Mouse (Mus musculus): ENCODE results near the gene Homez.

Gene Homez

DNA sequence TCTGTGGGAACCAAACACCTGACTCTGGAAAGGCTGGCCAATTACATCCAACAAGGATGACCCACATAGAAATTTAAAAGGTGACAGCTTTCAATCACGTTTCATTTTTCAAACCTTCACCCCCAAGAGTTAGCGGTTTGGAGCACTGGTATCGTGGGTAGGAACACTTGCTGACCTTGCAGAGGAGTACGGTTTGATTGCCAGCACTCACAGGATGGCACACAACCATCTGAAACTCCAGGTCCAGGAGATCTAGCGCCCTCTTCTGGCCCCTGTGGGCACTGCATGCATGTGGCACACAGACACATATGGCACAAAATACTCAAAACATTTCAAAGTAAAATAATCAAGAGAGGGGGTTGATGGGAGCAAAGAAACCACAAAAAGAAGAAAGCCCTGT lies 3.8 kb downstream of the Homez start:
- no peak for DNase-seq

DNA sequence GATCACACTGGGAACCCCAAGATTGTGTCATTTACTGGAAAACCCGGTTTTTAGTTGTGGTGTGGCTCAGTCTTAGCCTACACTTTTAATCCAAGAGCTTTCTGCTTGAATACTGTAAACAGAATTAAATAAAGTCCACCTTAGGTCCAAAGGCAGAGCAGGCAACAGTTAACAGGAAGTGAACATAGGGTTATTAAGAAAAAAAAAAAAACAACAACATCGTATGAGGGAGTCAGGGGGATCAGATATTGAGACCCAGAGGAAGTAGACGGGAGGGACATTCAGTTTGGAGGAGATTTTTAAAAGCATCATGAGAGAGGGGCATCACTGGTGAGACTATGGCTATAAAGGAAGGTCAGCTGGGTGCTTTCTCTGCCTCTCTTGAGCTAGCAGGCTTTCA lies 4.5 kb downstream of the Homez start:
- no peak for DNase-seq

DNA sequence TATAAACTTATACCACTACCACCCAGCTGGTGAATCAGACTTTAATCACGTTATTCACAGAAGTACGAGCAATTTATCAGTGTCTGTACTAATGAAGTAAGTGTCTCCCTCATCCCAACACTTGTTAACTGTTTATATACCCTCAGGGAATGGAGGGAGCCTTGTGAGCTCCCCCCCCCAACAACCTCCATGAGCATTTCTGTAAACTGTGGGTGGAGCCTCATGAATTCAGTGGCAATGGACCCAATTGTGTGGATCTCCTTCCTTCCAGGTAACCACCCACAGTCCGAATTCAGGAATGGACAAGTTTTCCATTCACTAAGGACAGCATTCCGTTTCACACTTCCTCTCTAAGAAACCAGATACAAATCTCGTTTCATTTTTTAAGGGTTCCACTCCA lies 5.1 kb downstream of the Homez start:
- no peak for DNase-seq

DNA sequence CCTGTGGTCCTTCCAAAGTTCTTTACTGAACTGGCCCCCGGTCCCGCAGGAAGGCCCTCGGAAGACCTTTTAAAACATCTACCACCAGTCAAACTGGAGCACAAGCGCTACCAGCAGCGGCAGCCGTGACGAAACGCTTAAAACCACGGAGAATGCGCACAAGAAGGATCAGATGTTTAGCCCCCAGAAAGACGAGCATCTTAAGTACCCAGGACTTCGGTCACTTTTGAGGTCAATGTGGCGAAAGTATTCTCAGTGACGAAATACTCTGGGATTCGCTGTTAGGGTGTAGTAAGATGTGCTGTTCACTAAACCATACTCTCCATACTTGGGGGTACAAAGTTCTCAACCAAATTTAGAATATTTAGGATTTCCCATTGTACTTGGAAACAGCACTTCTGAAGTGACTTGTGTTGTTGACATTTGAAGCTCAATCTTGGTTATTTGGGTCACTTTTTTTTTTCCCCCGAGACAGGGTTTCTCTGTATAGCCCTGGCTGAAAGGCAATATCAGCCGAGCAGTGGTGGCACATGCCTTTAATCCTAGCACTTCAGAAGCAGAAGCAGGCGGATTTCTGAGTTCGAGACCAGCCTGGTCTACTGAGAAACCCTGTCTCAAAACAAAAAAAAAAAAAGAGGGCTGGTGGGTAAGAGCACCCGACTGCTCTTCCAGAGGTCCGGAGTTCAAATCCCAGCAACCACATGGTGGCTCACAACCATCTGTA lies 6.3 kb downstream of the Homez start:
- DNase-seq, result no peak

DNA sequence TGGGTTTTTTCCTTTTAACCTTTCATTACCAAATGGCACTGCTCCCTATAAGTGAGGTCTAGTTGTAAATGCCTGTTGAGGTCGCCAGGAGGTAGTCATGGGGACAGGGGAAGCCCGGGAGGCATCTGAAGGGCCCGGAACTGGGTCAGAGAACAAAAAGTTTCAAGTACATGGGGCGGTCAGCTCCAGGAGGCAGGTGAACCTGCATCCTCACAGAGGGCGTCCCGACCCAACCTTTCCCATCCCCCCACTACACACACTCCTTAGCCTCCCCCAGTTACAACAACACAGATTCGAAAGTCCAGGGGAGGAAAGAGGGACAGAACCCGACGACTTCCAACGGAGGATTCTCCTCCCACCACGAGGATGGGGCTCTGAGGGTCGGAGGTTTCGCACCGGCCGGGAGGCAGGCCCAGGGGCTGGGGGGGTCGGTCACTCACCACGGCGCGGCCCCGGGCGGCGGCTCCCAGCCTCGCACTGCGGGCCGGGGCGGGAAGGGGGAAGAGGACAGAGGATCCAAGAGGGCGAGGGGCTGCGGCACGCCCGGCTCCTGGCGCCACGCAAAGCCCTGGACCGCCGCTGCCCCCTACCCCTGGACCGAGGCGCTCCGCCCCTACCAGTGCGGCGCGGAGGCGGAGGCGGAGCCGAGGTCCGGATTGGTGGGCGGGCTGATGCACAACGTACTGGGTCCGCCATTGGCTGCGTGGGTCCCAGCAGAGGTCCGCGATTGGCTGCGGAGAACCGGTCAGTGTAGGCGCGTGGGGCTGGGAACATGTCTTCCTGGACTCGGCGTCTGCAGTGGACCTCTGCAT lies 7.1 kb downstream of the Homez start:
- peak; percentile 76 to 78 for DNase-seq

DNA sequence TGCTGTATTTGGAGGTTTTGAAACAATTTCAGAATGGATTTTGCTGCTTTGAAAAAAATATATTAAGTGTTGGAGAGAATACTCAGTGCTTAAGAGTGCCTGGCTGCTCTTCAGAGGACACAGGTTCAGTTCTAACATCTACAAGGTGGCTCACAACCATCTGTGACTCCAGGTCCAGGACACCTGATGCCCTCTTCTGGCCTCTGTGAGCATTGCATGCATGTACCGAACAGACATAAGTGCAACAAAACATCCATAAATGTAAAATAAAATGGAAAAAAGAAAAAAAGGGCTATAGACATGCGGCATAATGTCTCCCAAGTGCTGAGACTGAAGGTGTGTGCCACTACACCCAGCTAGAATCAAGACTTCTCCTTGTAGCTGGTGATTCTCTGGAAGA lies 10.2 kb downstream of the Homez start:
- DNase-seq, result peak in 1 of 2 experiments; percentile 19

DNA sequence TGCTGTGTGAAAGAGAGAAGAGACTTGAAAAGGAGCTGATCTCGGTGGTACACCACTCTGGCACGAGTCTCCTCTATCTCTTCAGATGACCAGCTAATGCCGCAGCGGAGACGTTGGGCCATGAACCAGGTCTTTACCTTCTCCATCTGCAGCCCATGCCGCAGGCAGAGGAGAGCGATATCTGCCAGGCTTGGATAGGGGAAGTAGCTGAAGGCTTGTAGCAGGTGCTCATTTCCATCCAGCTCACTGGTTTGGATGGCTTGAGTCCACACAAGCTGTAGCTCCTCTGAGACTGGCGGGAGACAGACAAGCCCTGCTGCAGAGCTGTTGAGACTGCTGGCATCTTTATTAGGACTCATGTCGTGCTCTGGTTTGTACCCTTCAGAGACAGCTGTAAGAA lies 12.9 kb downstream of the Homez start:
- DNase-seq, result no peak

DNA sequence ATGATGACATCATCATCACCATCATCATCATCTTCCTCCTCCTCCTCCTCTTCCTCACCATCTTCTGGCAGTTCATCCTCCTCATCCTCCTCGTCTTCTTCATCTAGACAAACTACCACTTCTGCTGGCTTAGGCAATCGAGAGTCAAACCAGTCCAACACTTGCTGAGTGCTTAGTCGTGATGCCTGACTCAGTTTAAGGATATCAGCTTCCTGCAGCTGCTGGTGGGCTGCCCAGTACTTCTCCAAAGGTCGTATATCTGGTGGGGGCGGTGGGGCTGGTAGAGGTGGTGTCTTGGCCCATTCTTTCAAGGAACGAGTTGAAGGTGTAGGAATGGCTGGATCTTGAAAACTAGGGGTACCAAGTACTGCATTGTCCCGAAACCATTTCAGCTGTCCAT lies 14.1 kb downstream of the Homez start:
- no peak for DNase-seq

DNA sequence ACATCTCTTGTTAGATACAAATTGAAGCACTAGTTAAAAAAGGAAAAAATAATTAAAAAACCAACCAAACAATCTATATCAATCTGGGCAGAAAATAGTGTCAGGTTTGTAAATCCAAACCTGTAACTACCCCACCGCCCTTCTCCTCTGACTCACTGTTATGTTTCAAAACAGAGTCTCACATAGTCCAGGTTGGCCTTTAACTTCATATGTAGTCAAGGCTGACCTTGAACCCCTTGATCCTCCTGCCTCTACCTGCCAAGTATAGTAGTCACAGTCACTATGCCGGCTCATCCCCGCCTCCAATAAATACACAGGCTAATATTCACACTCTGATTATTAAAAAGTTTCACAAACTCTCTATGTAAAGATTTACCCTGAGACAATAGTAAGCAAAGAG lies 15.0 kb downstream of the Homez start:
- DNase-seq, result no peak

DNA sequence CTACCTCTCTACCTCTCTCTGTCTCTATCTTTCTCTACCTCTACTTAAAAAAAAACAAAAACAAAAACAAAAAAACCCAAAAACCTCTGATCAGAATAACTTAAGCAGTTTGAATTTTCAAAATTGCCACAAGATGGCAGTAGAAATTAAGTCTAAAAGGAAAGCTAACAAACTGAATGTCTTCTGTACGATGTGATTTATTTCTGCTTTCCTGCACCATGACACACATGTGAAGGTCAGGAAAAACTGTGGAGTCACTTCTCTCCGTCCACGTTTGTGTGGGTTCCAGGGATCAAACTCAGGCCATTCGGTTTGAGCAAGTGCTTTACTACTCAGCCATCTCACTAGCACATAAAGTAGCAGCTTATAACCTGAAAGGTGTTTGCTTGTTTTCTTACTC lies 27.3 kb downstream of the Homez start:
- no peak for DNase-seq

DNA sequence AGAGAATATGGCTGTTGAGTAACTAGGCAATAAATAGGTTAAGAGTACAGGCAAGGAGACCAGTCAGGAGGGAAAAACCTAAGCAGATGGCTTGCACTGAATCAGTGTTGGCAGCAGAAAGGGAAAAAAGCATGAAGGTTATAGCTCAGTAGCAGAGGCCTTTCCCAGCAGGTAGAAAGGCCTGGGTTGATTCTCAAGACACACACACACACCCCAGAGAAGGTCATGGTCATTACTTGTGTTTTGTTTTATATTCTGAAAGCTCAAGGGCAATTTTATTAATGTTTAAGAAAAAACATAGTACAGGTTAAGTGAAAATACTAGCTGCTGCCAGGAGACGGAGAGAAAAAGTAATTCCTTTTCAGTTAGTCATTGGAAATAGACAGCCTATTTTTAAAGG lies 47.0 kb downstream of the Homez start:
- DNase-seq, result no peak

DNA sequence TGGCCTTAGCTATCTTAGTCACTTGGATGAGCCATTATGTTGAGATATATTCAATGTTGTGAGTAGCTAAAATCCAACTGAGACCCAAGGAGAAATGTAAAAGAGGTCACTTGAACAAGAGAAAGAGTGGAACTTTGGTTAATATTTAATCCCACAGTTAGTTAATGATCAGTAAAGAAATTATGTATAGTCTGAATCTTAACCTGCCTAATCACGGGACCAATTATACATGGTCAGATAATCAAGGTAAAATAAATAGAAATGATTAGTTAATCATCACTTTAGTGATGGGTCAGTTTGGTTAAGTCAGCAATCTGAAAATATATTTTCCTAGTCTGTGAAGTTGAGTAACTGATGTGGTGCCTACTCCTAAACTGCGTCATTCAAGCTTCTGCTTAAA lies 48.5 kb downstream of the Homez start:
- no peak for DNase-seq

DNA sequence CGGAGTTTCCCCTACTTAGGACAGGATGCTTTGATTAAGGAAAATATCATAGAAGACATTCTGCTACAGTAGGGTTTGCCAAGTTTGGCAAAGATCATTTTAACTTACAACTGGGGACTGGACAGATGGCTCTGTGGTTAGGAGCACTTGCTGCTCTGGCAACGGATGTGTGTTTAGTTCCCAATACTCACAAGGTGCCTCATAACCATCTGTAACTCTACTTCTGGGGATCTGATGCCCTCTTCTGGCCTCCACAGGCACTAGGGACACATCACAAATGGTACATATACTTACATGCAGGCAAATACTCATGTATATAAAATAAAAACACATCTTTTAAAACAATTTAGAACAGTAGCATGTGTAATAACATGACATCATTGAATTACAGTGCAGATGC lies 53.0 kb downstream of the Homez start:
- DNase-seq, result peak in 1 of 2 experiments; percentile 12

DNA sequence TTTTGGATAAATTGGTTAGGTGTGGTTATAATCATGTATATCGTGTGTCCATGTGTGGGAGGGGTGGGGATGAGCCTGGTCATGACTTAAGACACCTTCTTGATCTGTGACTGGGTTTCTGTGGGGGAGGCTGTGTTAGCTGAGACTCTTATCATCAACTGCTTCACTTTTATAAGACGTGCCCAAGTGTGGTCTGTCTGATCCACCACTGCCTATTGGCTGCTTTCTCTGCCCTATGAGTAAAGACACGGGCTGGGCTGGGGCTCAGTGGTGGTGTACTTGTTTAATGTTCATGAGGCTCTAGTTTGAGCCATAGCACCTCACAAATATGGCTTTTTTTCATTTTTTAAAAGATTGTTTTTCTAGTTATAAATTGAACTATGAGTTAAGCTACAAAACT lies 55.0 kb downstream of the Homez start:
- DNase-seq, result no peak

DNA sequence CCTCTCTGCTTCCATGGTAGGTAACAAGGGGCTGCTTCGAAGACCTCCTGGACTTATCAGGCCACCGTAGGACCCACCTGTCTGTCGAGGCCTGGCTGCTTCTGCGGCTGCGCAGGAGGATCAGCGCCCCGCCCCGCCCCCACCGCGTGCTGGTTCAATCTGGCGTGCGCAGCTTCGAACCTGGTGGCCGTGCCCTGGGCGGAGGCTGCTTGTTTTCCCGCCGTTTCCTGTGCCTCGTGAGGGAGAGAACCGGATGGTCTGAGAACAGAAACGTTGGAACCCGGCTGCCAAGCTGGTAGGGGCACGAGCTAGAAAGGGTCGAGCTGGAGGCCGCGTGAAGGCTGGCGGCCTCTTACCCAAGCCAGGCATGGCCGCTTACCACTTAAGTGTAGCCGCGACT lies 56.8 kb downstream of the Homez start, which contains the start of gene Rnf212b:
TSS of gene Rnf212b (plus strand) at position 151 of the 400 bp plus-strand sequence.
- DNase-seq, result no peak

DNA sequence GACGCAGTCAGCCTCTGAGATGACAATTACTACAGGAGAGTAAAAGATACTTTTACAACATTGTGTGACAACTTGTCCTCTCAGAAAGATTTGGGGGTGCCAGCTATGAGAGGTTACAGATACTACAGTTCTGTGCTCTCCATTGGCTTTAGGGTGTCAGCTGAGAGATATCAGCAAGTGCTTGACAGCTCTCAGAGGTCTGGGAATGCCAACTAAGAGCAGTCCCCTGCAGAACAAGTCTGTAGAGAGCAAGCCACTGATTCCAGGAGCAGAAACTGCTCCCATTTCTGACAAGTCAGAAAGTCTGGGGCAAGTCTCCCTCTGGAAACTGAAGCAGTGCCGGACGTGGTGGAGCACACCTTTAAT lies 61.1 kb downstream of the Homez start:
- DNase-seq, result no peak

DNA sequence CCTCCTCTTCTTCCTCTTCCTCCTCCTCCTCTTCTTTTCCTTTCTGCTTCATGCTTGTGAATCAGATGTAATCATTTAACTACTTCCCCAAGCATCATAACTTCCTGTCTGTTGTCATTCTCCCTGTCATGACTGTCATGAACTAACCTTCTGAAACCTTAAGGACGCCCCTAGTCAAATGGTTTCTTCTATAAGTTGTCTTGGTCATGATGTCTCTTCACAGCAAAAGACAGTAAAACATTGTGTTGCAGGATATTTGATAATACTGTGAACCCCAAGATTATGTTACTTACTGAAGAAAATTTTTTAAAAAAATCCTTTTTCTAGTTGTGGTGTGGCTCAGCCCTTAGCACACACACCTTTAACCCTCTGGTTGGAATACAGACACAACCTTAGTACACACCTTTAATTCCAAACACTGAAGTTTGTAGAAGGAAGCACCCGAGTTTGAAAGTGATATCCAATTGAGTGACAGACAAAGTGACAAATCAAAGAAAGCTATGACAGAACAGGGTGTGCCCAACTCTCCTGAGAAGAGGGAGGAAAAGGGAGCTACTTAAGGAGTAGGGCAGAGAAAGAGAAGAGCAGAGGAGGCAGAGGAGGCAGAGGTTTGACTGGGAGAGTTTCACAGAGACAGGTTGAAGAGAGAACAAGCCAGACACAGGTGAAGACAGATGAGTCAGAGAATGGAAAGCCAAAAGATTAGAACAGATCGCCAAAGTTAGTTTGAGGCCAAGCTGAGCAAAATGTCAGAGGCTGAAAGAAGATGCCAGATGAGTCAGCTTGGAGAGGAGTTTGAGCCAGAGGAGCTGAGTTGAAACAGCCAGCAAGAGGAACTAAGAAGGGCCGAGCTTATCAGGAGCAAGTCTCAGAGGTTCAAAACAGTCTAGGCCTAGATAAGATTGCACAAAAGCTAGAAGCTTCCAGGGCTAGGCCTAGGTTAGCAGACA lies 61.8 kb downstream of the Homez start:
- no peak for DNase-seq

DNA sequence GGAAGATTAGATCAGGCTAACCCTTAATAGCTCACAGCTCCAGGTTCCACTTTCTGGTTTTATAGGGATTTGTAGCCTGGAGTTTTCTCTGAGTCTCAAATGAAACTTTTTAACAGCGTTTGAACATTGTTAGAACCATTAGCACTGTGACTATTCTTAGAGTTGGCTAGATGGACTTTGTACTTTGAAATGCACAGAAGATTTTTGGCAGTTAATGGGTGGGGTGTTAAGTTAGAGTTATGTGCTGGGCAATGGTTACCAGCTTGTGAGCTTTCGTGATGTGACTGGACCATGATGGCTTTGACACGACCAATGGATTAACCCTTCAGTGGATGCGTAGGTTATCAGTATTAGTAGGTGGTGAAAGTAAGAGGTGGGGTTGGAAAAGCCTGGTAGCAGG lies 64.6 kb downstream of the Homez start:
- no peak for DNase-seq

Data from thymus, adult 18-20 months (tissue).